Mouse (Mus musculus): Measurements from ENCODE around the gene Mapkapk3. TPM values are rescaled to one million over a fixed set of nuclear protein-coding genes. Genes with fewer than 3 reads are reported as not detected.

The Mapkapk3 gene
- polyA plus RNA-seq, 1 experiment from 2014 or later = 4.8 TPM

DNA sequence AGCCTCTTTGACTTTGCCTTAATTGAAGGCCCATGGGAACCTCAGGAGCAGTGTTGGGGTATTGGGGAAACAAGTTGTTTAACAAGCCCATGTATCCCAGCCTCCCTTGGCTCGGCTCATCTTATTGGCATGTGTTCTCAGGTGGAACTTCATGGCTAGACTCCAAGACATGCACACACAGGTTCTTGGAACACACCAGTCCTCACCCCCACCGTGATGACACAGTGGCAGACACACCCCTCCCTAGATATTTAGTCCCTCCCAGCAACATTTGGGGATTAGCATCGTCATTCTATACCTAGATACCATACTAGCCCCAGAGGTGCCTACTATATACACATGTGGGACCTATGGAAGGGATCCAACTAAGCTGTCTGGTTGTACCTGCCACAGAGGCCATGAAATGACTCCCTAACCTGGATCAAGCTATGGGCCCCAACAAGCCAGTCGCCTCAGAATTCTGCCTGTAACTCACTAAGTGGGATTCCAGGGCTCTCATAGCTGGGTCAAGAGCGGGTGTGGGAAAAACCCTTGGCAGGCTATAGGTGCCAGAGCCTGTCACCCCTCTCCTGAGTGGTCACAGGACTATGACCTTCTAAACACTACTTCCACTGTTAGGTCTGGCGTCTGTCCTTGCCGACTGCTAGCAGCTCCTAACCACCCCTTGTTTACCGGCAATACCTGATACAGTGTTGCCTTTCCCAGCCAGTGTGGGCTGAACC, 8.5 kb upstream of the Mapkapk3 start:
- DNase-seq (ENCODE audit: low spot score) = no peak
- H3K4me3 ChIP-seq (ENCODE audit: low read depth, low read length) = no peak overlapping the region
- H3K9ac ChIP-seq (ENCODE audit: low read length) = no peak overlapping the region
- ATAC-seq (ENCODE audit: insufficient read depth, low FRiP score, low TSS enrichment) = no peak
- no peaks in the 10 kb centered on the region for H3K36me3 ChIP-seq (ENCODE audit: control insufficient read depth, insufficient read depth, low read length)
- no peak overlapping the region for H3K27ac ChIP-seq (ENCODE audit: low read depth, low read length)
- no peaks in the 10 kb centered on the region for H3K27me3 ChIP-seq (ENCODE audit: control insufficient read depth, insufficient read depth, low read length)
- no peaks in the 10 kb centered on the region for H3K9me3 ChIP-seq (ENCODE audit: control insufficient read depth, low read length)
- WGBS = 92% methylated on average over 8 of the region's 8 CpGs
- H3K4me2 ChIP-seq (ENCODE audit: low read depth) = no peak overlapping the region; the same call in 1 of the 2 replicates
- H3K4me1 ChIP-seq (ENCODE audit: control insufficient read depth, insufficient read depth, low read length) = peaks cover 6% of the 10 kb centered on the region; the same call in 1 of the 2 replicates

- Histone ChIP-seq H3K27ac (ENCODE audit: low read depth, low read length) (no peak overlapping the region), H3K36me3 (ENCODE audit: control insufficient read depth, insufficient read depth, low read length) (no peaks in the 10 kb centered on the region), H3K9ac (ENCODE audit: low read length) (no peak overlapping the region), H3K4me1 (ENCODE audit: control insufficient read depth, insufficient read depth, low read length) (peaks cover 6% of the 10 kb centered on the region; the same call in 1 of the 2 replicates), H3K4me2 (ENCODE audit: low read depth) (peak overlapping the region; percentile 90), H3K9me3 (ENCODE audit: control insufficient read depth, low read length) (no peaks in the 10 kb centered on the region), H3K4me3 (ENCODE audit: low read depth, low read length) (peak overlapping the region; percentile 59; the same call in 1 of the 2 replicates), H3K27me3 (ENCODE audit: control insufficient read depth, insufficient read depth, low read length) (no peaks in the 10 kb centered on the region)
- no peak for DNase-seq (ENCODE audit: low spot score)
- WGBS = 88% methylated on average over 4 of the region's 4 CpGs
- ATAC-seq (ENCODE audit: insufficient read depth, low FRiP score, low TSS enrichment) = no peak
Measured at GRCm38 (mm10) chr9:107297658-107298057, 8.0 kb upstream of the Mapkapk3 start.

- peak; percentile 39; the same call in 1 of the 2 replicates for ATAC-seq (ENCODE audit: insufficient read depth, low FRiP score, low TSS enrichment)
- H3K9me3 ChIP-seq (ENCODE audit: control insufficient read depth, low read length) = no peaks in the 10 kb centered on the region
- H3K27ac ChIP-seq (ENCODE audit: low read depth, low read length) = no peak overlapping the region
- DNase-seq (ENCODE audit: low spot score) = no peak
- 21% methylated on average over 16 of the region's 16 CpGs for WGBS
- H3K4me1 ChIP-seq (ENCODE audit: control insufficient read depth, insufficient read depth, low read length) = peaks cover 6% of the 10 kb centered on the region; the same call in 1 of the 2 replicates
- no peaks in the 10 kb centered on the region for H3K36me3 ChIP-seq (ENCODE audit: control insufficient read depth, insufficient read depth, low read length)
- peak overlapping the region; percentile 59 for H3K4me3 ChIP-seq (ENCODE audit: low read depth, low read length)
- no peaks in the 10 kb centered on the region for H3K27me3 ChIP-seq (ENCODE audit: control insufficient read depth, insufficient read depth, low read length)
- H3K4me2 ChIP-seq (ENCODE audit: low read depth) = peak overlapping the region; percentile 90
- H3K9ac ChIP-seq (ENCODE audit: low read length) = peak overlapping the region; percentile 66
Measured at GRCm38 (mm10) chr9:107297059-107297458, 7.4 kb upstream of the Mapkapk3 start.

- Histone ChIP-seq H3K27me3 (ENCODE audit: control insufficient read depth, insufficient read depth, low read length) (no peaks in the 10 kb centered on the region), H3K4me3 (ENCODE audit: low read depth, low read length) (peak overlapping the region; percentile 59), H3K4me2 (ENCODE audit: low read depth) (peak overlapping the region; percentile 90), H3K9ac (ENCODE audit: low read length) (peak overlapping the region; percentile 66), H3K36me3 (ENCODE audit: control insufficient read depth, insufficient read depth, low read length) (no peaks in the 10 kb centered on the region), H3K27ac (ENCODE audit: low read depth, low read length) (no peak overlapping the region), H3K9me3 (ENCODE audit: control insufficient read depth, low read length) (no peaks in the 10 kb centered on the region), H3K4me1 (ENCODE audit: control insufficient read depth, insufficient read depth, low read length) (peaks cover 6% of the 10 kb centered on the region; the same call in 1 of the 2 replicates)
- under 1% methylated on average over 31 of the region's 31 CpGs for WGBS
- ATAC-seq (ENCODE audit: insufficient read depth, low FRiP score, low TSS enrichment) (peak; percentile 98), DNase-seq (ENCODE audit: low spot score) (peak; percentile 91)
Measured at GRCm38 (mm10) chr9:107296501-107296965, 6.9 kb upstream of the Mapkapk3 start.

DNA sequence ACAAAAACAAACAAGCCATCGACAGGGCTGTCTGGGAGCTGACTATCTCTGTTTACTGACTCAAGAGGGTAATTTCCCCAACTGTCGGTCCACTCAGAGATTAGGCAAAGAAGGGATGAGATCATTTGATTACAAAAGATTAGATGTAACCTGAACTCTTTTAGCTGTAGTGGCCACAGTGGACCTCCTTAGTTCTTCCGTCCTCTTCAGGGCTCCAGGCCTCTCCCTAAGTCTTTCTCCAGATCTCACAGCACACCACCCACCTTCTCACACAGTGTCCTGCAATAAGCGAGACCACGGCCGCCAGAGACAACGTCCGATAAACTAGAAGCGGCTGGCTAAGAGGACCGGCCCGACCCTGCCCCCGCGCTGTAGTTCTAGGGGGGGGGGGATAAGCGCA, 6.4 kb upstream of the Mapkapk3 start:
- H3K9ac ChIP-seq (ENCODE audit: low read length) = no peak overlapping the region
- WGBS = 8% methylated on average over 14 of the region's 14 CpGs

GRCm38 (mm10) chr9:107296016-107296040, 6.2 kb upstream of the Mapkapk3 start, which contains the start of gene Cish:
Gene Cish (plus strand): TSS chr9:107296026.
- H3K4me3 ChIP-seq (ENCODE audit: low read depth, low read length) = peak within 1 kb of the TSS; percentile 59
- no peak for DNase-seq (ENCODE audit: low spot score)
- no peaks in the 10 kb centered on the region for H3K9me3 ChIP-seq (ENCODE audit: control insufficient read depth, low read length)
- ATAC-seq (ENCODE audit: insufficient read depth, low FRiP score, low TSS enrichment) = no peak
- no peaks in the 10 kb centered on the region for H3K36me3 ChIP-seq (ENCODE audit: control insufficient read depth, insufficient read depth, low read length)
- H3K4me2 ChIP-seq (ENCODE audit: low read depth) = peak within 1 kb of the TSS; percentile 90
- no peaks in the 10 kb centered on the region for H3K27me3 ChIP-seq (ENCODE audit: control insufficient read depth, insufficient read depth, low read length)
- no peak within 1 kb of the TSS for H3K27ac ChIP-seq (ENCODE audit: low read depth, low read length)
- peak within 1 kb of the TSS; percentile 66 for H3K9ac ChIP-seq (ENCODE audit: low read length)
- peaks cover 6% of the 10 kb centered on the region; the same call in 1 of the 2 replicates for H3K4me1 ChIP-seq (ENCODE audit: control insufficient read depth, insufficient read depth, low read length)

More for the DNA sequence above, 6.4 kb upstream of the Mapkapk3 start:
- ATAC-seq (ENCODE audit: insufficient read depth, low FRiP score, low TSS enrichment) = peak; percentile 24
- Histone ChIP-seq H3K4me2 (ENCODE audit: low read depth) (peak overlapping the region; percentile 90), H3K9me3 (ENCODE audit: control insufficient read depth, low read length) (no peaks in the 10 kb centered on the region), H3K4me1 (ENCODE audit: control insufficient read depth, insufficient read depth, low read length) (peaks cover 6% of the 10 kb centered on the region; the same call in 1 of the 2 replicates), H3K27me3 (ENCODE audit: control insufficient read depth, insufficient read depth, low read length) (no peaks in the 10 kb centered on the region), H3K36me3 (ENCODE audit: control insufficient read depth, insufficient read depth, low read length) (no peaks in the 10 kb centered on the region), H3K27ac (ENCODE audit: low read depth, low read length) (no peak overlapping the region), H3K4me3 (ENCODE audit: low read depth, low read length) (peak overlapping the region; percentile 59)
- DNase-seq (ENCODE audit: low spot score) = no peak

DNA sequence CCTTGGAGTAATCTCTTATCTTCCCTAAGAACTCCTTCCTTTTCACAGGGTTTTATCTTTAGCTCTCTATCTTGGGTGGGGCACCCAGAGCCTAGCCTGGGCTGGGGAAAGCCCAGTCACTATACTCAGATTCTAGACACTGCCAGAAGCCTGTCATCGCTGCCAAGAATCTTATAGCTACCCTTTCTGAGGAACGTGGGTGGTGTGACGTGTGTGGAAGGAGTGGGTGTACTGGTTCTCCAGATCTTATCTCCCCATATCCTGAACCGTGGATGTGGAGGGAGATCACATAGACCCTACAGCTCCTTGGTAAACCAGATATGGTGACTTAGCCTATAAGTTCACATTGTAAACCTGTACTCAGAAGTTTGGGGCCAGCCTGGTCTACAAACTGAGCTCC, 5.9 kb upstream of the Mapkapk3 start:
- WGBS = 89% methylated on average over 4 of the region's 4 CpGs
- H3K27ac ChIP-seq (ENCODE audit: low read depth, low read length) = no peak overlapping the region
- peaks cover 6% of the 10 kb centered on the region; the same call in 1 of the 2 replicates for H3K4me1 ChIP-seq (ENCODE audit: control insufficient read depth, insufficient read depth, low read length)
- ATAC-seq (ENCODE audit: insufficient read depth, low FRiP score, low TSS enrichment) (no peak), DNase-seq (ENCODE audit: low spot score) (no peak)
- no peak overlapping the region for H3K4me3 ChIP-seq (ENCODE audit: low read depth, low read length)
- no peak overlapping the region for H3K9ac ChIP-seq (ENCODE audit: low read length)
- no peaks in the 10 kb centered on the region for H3K27me3 ChIP-seq (ENCODE audit: control insufficient read depth, insufficient read depth, low read length)
- H3K36me3 ChIP-seq (ENCODE audit: control insufficient read depth, insufficient read depth, low read length) = no peaks in the 10 kb centered on the region
- H3K9me3 ChIP-seq (ENCODE audit: control insufficient read depth, low read length) = no peaks in the 10 kb centered on the region
- H3K4me2 ChIP-seq (ENCODE audit: low read depth) = no peak overlapping the region

DNA sequence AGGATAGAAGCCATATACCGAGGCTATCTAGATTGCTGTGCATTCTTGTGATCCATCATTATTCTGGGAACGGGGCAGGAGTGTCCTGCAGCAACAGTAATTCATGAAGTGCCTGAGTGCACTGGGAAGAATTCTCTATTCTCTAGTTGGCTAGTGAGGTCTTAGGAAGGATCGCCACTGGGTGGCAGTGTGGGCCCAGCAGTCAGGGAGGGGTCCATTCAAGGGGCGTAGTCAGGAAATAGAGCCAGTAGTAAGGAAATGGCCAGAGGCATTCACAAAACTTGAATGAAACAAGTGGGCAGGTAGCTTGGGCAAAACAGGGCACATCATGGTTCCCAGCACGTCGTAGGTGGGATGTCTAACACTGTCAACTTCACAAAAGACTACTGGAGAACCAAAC, 4.6 kb upstream of the Mapkapk3 start:
- no peaks in the 10 kb centered on the region for H3K36me3 ChIP-seq (ENCODE audit: control insufficient read depth, insufficient read depth, low read length)
- H3K27me3 ChIP-seq (ENCODE audit: control insufficient read depth, insufficient read depth, low read length) = 0 out of 2 replicates have a peak, but pooled peaks cover under 1% of the 10 kb centered on the region
- ATAC-seq (ENCODE audit: insufficient read depth, low FRiP score, low TSS enrichment) (no peak), DNase-seq (ENCODE audit: low spot score) (peak; percentile 76)
- H3K4me1 ChIP-seq (ENCODE audit: control insufficient read depth, insufficient read depth, low read length) = peaks cover 9% of the 10 kb centered on the region; the same call in 1 of the 2 replicates
- H3K4me2 ChIP-seq (ENCODE audit: low read depth) = no peak overlapping the region
- H3K4me3 ChIP-seq (ENCODE audit: low read depth, low read length) = no peak overlapping the region
- H3K9me3 ChIP-seq (ENCODE audit: control insufficient read depth, low read length) = no peaks in the 10 kb centered on the region
- no peak overlapping the region for H3K27ac ChIP-seq (ENCODE audit: low read depth, low read length)
- no peak overlapping the region for H3K9ac ChIP-seq (ENCODE audit: low read length)
- WGBS = 5% methylated on average over 6 of the region's 6 CpGs

DNA sequence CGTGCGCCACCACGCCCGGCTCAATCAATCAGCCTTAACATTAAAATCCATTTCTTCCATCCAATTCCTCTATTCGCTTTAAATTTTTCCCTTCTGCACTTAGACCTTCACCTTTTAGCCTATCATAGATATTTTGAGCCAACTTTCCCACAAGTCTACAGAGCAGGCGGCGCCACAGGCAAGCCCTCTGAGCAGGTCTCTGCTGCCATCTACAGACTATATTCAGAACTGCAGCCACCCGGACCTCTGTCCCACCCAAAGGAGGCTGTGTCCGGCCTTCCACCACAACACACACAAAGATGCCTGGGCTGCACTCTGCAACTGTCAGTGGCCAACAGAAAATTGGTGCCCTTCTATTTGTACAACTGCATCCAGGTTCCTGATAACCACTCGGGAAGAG, 1.2 kb upstream of the Mapkapk3 start:
- DNase-seq (ENCODE audit: low spot score) (peak; percentile 80), ATAC-seq (ENCODE audit: insufficient read depth, low FRiP score, low TSS enrichment) (no peak; the same call in 1 of the 2 replicates)
- Histone ChIP-seq H3K4me2 (ENCODE audit: low read depth) (no peak overlapping the region), H3K4me3 (ENCODE audit: low read depth, low read length) (no peak overlapping the region), H3K4me1 (ENCODE audit: control insufficient read depth, insufficient read depth, low read length) (peaks cover 7% of the 10 kb centered on the region; the same call in 1 of the 2 replicates), H3K9me3 (ENCODE audit: control insufficient read depth, low read length) (no peaks in the 10 kb centered on the region), H3K27ac (ENCODE audit: low read depth, low read length) (no peak overlapping the region), H3K9ac (ENCODE audit: low read length) (no peak overlapping the region), H3K36me3 (ENCODE audit: control insufficient read depth, insufficient read depth, low read length) (no peaks in the 10 kb centered on the region), H3K27me3 (ENCODE audit: control insufficient read depth, insufficient read depth, low read length) (0 out of 2 replicates have a peak, but pooled peaks cover 3% of the 10 kb centered on the region)
- WGBS = 27% methylated on average over 10 of the region's 10 CpGs
